Mouse (Mus musculus) activated CD4-positive, CD25-positive, alpha-beta regulatory T cell (primary cell): ENCODE results near the gene Dbndd2. TPM values are rescaled to one million over a fixed set of nuclear protein-coding genes. Genes with fewer than 3 reads are reported as not detected.

Source experiments
- polyA plus RNA-seq, 2 experiments: library from polyadenylated mRNA; unstranded; fragments of 100-300 nt; shearing (Covaris generic); gene quantifications; one replicate each; pipeline ENCODE4 v1.2.1; 2017

Gene Dbndd2
- polyA plus RNA-seq = 1 to 10 TPM; 3.5 to 4.9 TPM

GRCm38 (mm10) chr2:164485681-164486257, at the start of gene Dbndd2:
Gene Dbndd2 (plus strand): TSS chr2:164486106.

DNA sequence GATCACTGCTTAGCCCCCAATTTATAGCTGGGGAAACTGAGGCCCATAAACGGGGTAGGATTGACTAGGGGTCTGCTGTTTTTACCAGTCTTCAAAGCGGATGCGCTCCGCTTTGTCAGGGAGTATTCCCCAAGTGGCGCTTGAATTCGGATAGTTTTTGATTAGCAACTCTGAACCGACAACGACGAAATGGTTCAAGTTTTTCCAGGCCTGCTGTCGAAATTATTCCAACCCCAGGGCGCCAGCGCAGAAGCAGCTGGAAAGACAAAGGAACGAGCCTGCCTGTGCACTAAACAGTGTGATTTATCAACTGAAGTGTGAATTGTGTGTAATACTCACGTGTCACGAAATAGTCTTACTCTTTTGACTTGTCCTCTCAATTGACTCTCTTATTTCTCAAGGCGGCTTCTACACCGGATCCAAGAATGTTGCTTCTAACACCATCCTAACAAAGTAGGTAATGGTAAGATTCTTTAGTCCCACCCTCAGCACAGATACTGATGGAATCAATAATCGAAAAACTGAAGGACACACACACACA, 42.4 kb upstream of the Dbndd2 start, which contains the start of gene Sdc4:
Gene Sdc4, minus strand, starts transcription at position 428 of the 541 bp plus-strand sequence.

DNA sequence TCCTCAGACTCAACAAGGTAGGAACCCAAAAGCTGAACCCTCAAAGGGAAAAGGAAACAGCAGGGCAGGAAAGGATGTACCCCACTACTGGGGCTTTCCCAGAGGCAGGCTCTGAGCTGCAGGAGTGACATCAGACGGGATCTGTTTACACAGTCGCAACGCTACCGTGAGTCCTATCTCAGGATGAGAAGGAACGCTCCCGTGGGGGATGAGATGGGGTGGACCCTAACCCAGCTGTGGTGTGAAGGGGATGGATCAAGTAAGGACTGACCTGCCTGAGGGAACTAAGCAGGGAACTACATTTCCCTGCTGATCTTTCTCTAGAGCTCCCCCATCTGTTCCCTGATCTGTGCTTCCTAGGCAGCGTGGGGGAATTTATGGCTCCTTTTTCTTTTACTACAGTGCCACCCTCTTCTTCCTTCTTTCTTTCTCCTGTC, 29.0 kb upstream of the Dbndd2 start, which contains the start of gene Sys1:
Gene Sys1, plus strand, starts transcription at position 101 of the 437 bp plus-strand sequence.

DNA sequence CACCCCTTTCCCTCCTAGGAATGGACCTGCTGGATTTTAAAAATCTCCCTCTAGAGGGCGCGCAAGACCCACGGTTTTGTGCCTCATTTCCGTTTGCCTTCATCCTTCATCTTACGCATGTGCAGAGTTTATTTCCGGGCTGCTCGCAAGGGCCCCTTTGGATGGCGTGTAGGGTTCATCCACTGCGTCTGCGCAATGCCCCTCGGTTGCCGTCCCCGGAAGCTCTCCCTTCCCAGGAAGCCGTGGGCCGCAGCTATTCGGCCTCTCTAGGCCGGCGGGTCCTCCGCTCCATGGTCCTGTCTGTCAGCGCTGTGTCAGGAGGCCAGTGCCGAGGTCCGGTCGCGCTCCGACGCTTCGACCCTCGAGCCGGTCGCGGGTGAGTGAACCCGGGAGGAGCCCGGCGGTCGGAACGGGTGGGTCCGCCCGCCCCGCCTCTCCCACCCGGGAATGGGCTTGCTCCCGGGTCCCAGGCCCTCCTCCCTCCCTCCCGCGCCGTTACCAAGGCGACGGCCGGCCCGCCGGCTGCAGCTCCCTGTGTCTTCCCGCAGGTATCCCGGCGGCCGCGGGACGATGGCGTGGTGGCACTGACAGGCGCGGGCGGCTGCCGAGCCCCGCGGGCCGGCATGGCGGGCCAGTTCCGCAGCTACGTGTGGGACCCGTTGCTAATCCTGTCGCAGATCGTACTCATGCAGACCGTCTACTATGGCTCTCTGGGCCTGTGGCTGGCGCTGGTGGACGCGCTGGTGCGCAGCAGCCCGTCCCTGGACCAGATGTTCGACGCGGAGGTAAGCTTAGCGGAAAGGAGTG, 25.0 kb upstream of the Dbndd2 start, which contains the start of gene Gm20458:
Gene Gm20458, plus strand, starts transcription at position 223 of the 807 bp plus-strand sequence.

GRCm38 (mm10) chr2:164473624-164474023, 12.3 kb upstream of the Dbndd2 start, which contains the start of gene Trp53tg5:
Gene Trp53tg5 (minus strand): TSS chr2:164473724.

GRCm38 (mm10) chr2:164496847-164497690, 11.2 kb downstream of the Dbndd2 start, which contains the start of gene Pigt:
Gene Pigt (plus strand): TSS chr2:164497520.

Other genes starting within 250 kb of the Dbndd2 start
- gene Svs2, start 247.6 kb upstream of the Dbndd2 start, polyA plus RNA-seq = not detected
- not detected for gene Svs3b, start 229.5 kb upstream of the Dbndd2 start, polyA plus RNA-seq
- gene Svs4, start 207.6 kb upstream of the Dbndd2 start, polyA plus RNA-seq = not detected
- gene Svs3a, start 196.8 kb upstream of the Dbndd2 start, polyA plus RNA-seq = not detected
- not detected for gene Svs6, start 169.4 kb upstream of the Dbndd2 start, polyA plus RNA-seq
- gene Svs5, start 153.4 kb upstream of the Dbndd2 start, polyA plus RNA-seq = not detected
- gene Slpi, start 97.0 kb upstream of the Dbndd2 start, polyA plus RNA-seq = 10 to 100 TPM in 1 of 2 experiments, 1 to 10 TPM in 1; 8.3 to 12.3 TPM
- gene Rbpjl, start 83.0 kb upstream of the Dbndd2 start, polyA plus RNA-seq = not detected
- not detected for gene Matn4, start 80.9 kb upstream of the Dbndd2 start, polyA plus RNA-seq
- 10 to 100 TPM in 1 of 2 experiments, 1 to 10 TPM in 1; 2.1 to 10.2 TPM for gene Sdc4, start 42.2 kb upstream of the Dbndd2 start, polyA plus RNA-seq
- 100 to 1,000 TPM; 109 to 126 TPM for gene Sys1, start 29.1 kb upstream of the Dbndd2 start, polyA plus RNA-seq
- 10 to 100 TPM; 11.8 to 17.1 TPM for gene Gm20458, start 25.1 kb upstream of the Dbndd2 start, polyA plus RNA-seq
- gene Trp53tg5, start 12.4 kb upstream of the Dbndd2 start, polyA plus RNA-seq = under 1 TPM in 1 of 2 experiments, not detected in 1; 0.24 TPM
- 10 to 100 TPM; 32.7 to 39.1 TPM for gene Pigt, start 11.4 kb downstream of the Dbndd2 start, polyA plus RNA-seq
- gene Wfdc2, start 76.3 kb downstream of the Dbndd2 start, polyA plus RNA-seq = 1 to 10 TPM in 1 of 2 experiments, under 1 TPM in 1; 0.43 to 1.1 TPM
- not detected for gene Spint3, start 87.4 kb downstream of the Dbndd2 start, polyA plus RNA-seq
- gene Wfdc6a, start 99.3 kb downstream of the Dbndd2 start, polyA plus RNA-seq = not detected
- not detected for gene Eppin, start 107.5 kb downstream of the Dbndd2 start, polyA plus RNA-seq
- gene Wfdc6b, start 127.4 kb downstream of the Dbndd2 start, polyA plus RNA-seq = under 1 TPM in 1 of 2 experiments, not detected in 1; 0.28 TPM
- gene Wfdc8, start 127.5 kb downstream of the Dbndd2 start, polyA plus RNA-seq = under 1 TPM in 1 of 2 experiments, not detected in 1; 0.12 TPM
- gene Wfdc16, start 152.7 kb downstream of the Dbndd2 start, polyA plus RNA-seq = not detected
- gene Wfdc10, start 169.9 kb downstream of the Dbndd2 start, polyA plus RNA-seq = not detected
- gene Wfdc9, start 170.5 kb downstream of the Dbndd2 start, polyA plus RNA-seq = not detected
- gene Wfdc11, start 188.0 kb downstream of the Dbndd2 start, polyA plus RNA-seq = not detected
- gene Wfdc13, start 199.0 kb downstream of the Dbndd2 start, polyA plus RNA-seq = not detected
- gene Spint4, start 212.4 kb downstream of the Dbndd2 start, polyA plus RNA-seq = not detected
- not detected for gene Spint5, start 229.2 kb downstream of the Dbndd2 start, polyA plus RNA-seq